Mouse (Mus musculus): ENCODE results near the gene Ripply1. TPM values are rescaled to one million over a fixed set of nuclear protein-coding genes. Genes with fewer than 3 reads are reported as not detected.
A peak's percentile ranks its signal among the peaks of the same experiment; 100 is the strongest.
"Not testable (repeated sequence)": the region's sequence is repeated elsewhere in the genome, so short reads cannot be mapped to it uniquely, and the experiment has no call there.

The Ripply1 gene
- polyA plus RNA-seq, 1 experiment from 2014 or later = 0.38 TPM

DNA sequence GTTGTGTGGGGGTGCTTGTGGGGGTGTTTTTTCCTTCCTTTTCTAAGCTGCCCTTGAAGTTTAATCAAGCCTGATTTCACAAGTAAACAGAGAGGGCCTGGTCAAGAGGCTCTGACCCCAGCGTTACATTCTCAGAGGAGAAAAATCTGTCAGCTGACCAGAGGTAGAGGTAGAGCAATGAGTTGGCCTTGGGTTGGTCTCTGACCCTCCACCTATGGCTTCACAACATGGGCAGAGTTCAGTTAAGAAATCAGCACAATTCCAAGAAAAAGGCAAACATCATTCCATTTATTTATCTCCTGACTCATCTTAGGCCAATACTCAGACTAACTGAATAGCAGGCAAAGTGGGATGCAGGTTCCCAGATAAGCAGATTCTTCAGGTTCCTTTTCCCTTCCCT lies 3.3 kb downstream of the Ripply1 start:
- H3K4me2 ChIP-seq (replicated peaks) = no peak overlapping the region
- H3K27ac ChIP-seq (replicated peaks) = no peak overlapping the region
- H3K9me3 ChIP-seq = no peaks in the 10 kb centered on the region
- no peaks in the 10 kb centered on the region for H3K36me3 ChIP-seq
- peaks cover 7% of the 10 kb centered on the region; the same call in 1 of the 2 replicates for H3K4me1 ChIP-seq
- peaks cover 55% of the 10 kb centered on the region for H3K27me3 ChIP-seq
- H3K4me3 ChIP-seq = no peak overlapping the region
- no peak overlapping the region for H3K9ac ChIP-seq (replicated peaks)
- ATAC-seq (ENCODE audit: low FRiP score, low read depth) = no peak
- 79% methylated on average over 1 of the region's 1 CpGs for WGBS

DNA sequence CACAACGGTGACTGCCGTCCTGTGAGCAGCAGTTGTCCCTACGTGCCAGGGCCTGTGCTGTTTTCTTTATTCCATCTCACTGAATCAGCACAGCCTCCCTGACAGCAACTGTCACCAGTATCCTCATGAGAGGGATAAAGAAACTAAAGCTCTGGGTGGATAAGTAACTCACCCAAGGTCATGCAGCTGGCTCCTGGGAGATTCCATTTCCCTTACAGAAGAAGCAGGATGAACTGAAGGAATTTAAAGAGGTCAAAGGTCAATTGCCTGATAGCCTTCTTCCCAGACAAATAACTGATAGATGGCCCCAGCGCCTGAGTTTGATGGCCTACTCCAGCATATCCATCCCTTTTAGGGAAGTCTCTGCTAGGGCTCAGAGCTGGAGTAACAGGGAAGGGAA lies 4.8 kb downstream of the Ripply1 start:
- Histone ChIP-seq H3K4me2 (replicated peaks) (no peak overlapping the region), H3K36me3 (no peaks in the 10 kb centered on the region), H3K9me3 (no peaks in the 10 kb centered on the region), H3K4me3 (no peak overlapping the region), H3K27me3 (peaks cover 46% of the 10 kb centered on the region), H3K27ac (replicated peaks) (no peak overlapping the region), H3K9ac (replicated peaks) (no peak overlapping the region), H3K4me1 (no peaks in the 10 kb centered on the region)
- 41% methylated on average over 4 of the region's 4 CpGs for WGBS
- ATAC-seq (ENCODE audit: low FRiP score, low read depth) = no peak

DNA sequence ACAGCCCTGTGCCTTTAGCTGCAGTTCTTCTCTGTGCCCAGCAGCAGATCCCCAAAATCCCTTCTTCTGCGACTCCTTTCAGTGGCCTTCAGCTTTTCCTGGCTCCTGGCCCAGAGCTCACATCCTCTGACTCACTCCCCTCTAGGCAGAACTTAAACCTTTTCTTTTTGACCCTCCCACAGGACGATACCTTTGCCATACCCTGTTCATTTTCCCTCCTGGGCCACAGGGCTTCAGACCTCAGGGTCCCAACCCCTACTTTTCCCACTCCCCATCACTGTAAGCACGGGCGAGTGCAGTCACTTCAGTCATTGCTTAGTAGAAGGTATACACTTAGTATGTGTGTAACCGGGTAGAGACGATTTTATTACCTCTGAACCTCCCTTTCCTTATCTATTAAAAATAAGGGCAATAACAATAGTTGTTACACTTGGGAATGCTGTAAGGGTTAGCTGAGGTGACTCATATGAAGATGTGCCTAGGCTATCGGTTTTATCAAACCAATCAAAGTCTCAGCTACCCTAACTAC lies 7.0 kb downstream of the Ripply1 start:
- H3K9me3 ChIP-seq = no peaks in the 10 kb centered on the region
- H3K9ac ChIP-seq (replicated peaks) = no peak overlapping the region
- no peaks in the 10 kb centered on the region for H3K36me3 ChIP-seq
- no peak for ATAC-seq (ENCODE audit: low FRiP score, low read depth)
- no peak overlapping the region for H3K27ac ChIP-seq (replicated peaks)
- no peak overlapping the region for H3K4me3 ChIP-seq
- H3K4me1 ChIP-seq = no peaks in the 10 kb centered on the region
- 77% methylated on average over 7 of the region's 7 CpGs for WGBS
- no peak overlapping the region for H3K4me2 ChIP-seq (replicated peaks)
- H3K27me3 ChIP-seq = peaks cover 32% of the 10 kb centered on the region

DNA sequence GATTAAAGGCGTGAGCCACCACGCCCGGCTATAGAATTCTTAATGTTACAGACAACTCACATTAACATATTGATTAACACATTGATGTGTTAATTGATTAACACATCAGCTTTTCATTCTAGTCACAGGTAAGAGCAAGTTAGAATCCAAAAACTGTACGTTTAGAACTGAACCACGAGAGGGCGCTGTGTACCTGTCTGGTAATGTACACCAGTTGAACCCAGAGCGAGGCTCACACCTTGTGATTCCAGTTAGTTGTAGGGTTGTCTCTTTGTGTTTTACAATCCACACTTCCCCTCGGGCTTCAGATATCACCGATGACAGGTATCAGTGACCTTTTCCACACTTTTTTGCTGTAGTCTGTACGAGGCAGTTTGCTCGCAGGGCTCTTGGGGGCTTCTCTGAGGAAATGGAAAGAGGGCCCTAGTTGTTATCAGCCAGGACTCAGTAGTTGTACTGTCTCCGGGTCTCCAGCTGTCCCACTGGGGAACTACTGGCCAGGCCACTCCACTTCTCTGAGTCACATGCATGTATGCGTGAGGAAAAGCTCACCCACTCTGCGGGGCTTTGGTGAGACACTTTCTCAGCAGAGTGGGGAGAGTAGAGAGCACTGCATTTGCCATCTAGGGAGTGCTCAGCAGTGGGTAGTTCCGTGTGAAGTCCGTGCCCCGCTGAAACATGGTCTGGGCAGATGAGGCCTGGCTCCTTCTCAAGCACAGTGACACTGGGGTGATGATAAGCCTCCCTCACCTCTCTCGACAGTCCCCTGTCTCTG lies 7.7 kb downstream of the Ripply1 start:
- WGBS = 34% methylated on average over 18 of the region's 18 CpGs
- Histone ChIP-seq H3K4me1 (no peaks in the 10 kb centered on the region), H3K4me3 (no peak overlapping the region), H3K27ac (replicated peaks) (no peak overlapping the region), H3K36me3 (no peaks in the 10 kb centered on the region), H3K27me3 (peaks cover 28% of the 10 kb centered on the region), H3K9me3 (no peaks in the 10 kb centered on the region), H3K9ac (replicated peaks) (no peak overlapping the region), H3K4me2 (replicated peaks) (no peak overlapping the region)
- ATAC-seq (ENCODE audit: low FRiP score, low read depth) = peak; percentile 47; the same call in 1 of the 2 replicates

DNA sequence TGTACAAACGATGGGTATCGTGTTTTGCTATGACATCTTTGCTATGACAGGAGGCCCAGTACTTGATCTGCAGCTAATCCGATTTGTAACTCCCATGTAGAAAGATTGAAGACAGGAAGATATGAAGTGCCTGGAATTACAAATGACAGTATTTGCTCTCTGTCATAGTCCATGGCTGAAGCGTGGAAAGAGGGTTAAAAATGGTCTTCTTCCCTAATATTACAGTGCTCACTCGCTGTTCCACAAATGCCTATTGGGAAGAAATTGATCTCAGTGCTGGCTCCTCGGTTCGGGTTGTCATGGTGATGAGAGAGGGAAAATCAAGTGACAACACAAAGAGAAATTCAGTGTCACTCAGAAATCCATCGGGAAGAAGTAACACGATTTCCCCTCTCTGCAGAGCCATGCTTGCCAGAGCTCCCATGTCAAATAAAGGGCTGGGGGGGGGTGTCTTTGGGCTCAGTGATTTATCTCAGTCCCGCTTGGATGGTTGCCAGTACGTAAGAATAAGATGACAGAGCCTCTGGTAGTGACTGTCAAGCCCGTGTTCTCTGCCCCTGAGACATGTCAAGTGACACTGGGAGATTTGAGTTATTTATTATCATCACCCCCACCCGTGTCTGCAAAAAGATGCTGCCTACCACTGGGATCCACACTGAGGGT lies 12.0 kb downstream of the Ripply1 start:
- Histone ChIP-seq H3K9ac (replicated peaks) (no peak overlapping the region), H3K9me3 (no peaks in the 10 kb centered on the region), H3K36me3 (no peaks in the 10 kb centered on the region), H3K27me3 (peaks cover 20% of the 10 kb centered on the region), H3K27ac (replicated peaks) (no peak overlapping the region), H3K4me1 (no peaks in the 10 kb centered on the region), H3K4me3 (no peak overlapping the region), H3K4me2 (replicated peaks) (no peak overlapping the region)
- 73% methylated on average over 13 of the region's 13 CpGs for WGBS
- no peak for ATAC-seq (ENCODE audit: low FRiP score, low read depth)

DNA sequence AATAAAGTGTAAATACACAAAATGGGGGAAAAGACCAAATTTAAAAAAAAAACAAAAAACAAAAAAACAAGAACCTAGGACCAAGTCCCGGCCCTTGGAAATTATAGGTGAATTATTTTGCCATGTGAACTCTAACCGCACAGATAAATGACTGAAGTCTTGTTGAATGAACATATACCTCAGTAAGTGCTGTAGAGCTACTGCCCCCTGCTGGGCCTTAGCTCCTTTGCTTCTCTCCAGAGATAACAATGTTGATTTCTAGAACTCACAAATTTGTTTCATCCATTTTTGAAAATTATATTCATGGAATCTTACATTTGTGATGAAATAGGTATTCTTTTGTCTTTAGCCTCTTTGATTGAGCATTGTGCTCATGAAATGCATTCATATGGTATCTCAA lies 19.6 kb downstream of the Ripply1 start:
- H3K4me1 ChIP-seq = no peaks in the 10 kb centered on the region
- no peak overlapping the region for H3K9ac ChIP-seq (replicated peaks)
- no peaks in the 10 kb centered on the region for H3K9me3 ChIP-seq
- H3K27me3 ChIP-seq = no peaks in the 10 kb centered on the region
- H3K36me3 ChIP-seq = no peaks in the 10 kb centered on the region
- no peak overlapping the region for H3K27ac ChIP-seq (replicated peaks)
- no peak for ATAC-seq (ENCODE audit: low FRiP score, low read depth)
- WGBS = 78% methylated on average over 2 of the region's 2 CpGs
- no peak overlapping the region for H3K4me3 ChIP-seq
- no peak overlapping the region for H3K4me2 ChIP-seq (replicated peaks)

DNA sequence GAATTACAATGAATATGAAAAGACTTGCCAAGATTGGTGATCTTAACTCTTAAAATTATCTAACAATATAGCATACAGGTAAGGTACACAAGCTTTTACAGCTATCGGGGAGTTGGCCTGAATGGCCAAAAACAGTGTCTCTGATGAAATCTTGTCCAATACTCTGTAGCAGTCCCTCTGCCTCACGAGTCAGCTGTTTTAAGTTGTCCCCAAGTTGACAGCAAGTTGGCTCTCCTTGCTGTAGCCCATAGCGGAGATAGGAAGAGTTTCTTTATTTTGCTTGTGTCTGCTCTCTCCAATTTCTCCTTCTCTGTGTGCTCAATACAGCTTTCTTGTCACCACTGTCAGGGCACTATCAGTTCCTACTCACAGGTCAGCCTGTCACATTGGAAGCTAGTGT lies 23.5 kb downstream of the Ripply1 start:
- not testable (repeated sequence) for H3K36me3 ChIP-seq; H3K4me1 ChIP-seq; H3K27ac ChIP-seq (replicated peaks); H3K4me2 ChIP-seq (replicated peaks); H3K9me3 ChIP-seq; H3K9ac ChIP-seq (replicated peaks); H3K4me3 ChIP-seq; H3K27me3 ChIP-seq; ATAC-seq (ENCODE audit: low FRiP score, low read depth)
- 77% methylated on average over 3 of the region's 3 CpGs for WGBS

DNA sequence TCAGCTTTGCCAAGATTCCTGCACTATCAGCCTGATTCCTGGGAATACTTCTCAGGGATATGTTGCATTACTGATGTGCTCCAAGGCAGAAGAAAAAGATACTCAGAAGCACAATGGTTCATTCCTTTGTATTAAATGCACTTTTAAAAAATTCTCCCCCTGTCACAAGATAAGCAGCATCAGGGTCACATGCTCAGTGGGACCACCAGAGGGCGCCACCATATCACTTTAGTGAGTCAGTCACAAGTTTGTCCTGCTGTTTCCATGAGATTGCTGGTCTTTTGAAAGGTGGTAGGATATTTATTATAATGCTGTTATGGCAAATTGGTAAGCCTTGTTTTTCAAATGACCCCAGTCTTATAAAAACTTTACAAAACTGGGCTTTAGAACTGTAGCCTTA lies 30.3 kb downstream of the Ripply1 start:
- Histone ChIP-seq H3K9me3 (peaks cover 5% of the 10 kb centered on the region; the same call in 1 of the 2 replicates), H3K9ac (replicated peaks) (no peak overlapping the region), H3K27ac (replicated peaks) (no peak overlapping the region), H3K4me3 (no peak overlapping the region), H3K36me3 (no peaks in the 10 kb centered on the region), H3K27me3 (no peaks in the 10 kb centered on the region), H3K4me1 (no peaks in the 10 kb centered on the region), H3K4me2 (replicated peaks) (no peak overlapping the region)
- ATAC-seq (ENCODE audit: low FRiP score, low read depth) = no peak
- 0% methylated on average over 1 of the region's 1 CpGs for WGBS

DNA sequence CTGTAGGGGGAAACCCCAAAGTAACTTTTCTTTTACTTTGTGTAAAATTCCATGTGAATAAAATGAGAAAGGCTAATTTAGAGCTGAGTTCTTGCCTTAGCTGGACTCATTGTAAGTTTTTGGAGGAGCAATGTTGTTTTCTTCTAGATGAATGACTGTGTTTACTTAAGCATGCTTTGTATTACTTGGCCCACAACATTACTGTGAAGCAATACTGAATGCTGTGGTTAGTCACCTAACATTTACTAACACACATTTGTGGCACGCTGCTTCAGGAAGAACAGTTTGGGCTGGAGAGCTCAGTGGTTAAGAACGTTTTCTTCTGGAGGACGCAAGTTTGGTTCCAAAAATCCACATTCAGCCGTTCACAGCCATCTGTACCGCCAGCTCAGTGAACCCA lies 45.1 kb downstream of the Ripply1 start:
- no peak overlapping the region for H3K4me2 ChIP-seq (replicated peaks)
- H3K36me3 ChIP-seq = no peaks in the 10 kb centered on the region
- H3K4me1 ChIP-seq = no peaks in the 10 kb centered on the region
- no peak overlapping the region for H3K27ac ChIP-seq (replicated peaks)
- H3K9ac ChIP-seq (replicated peaks) = no peak overlapping the region
- H3K27me3 ChIP-seq = no peaks in the 10 kb centered on the region
- no peak for ATAC-seq (ENCODE audit: low FRiP score, low read depth)
- no peaks in the 10 kb centered on the region for H3K9me3 ChIP-seq
- no peak overlapping the region for H3K4me3 ChIP-seq
- 86% methylated on average over 5 of the region's 5 CpGs for WGBS

DNA sequence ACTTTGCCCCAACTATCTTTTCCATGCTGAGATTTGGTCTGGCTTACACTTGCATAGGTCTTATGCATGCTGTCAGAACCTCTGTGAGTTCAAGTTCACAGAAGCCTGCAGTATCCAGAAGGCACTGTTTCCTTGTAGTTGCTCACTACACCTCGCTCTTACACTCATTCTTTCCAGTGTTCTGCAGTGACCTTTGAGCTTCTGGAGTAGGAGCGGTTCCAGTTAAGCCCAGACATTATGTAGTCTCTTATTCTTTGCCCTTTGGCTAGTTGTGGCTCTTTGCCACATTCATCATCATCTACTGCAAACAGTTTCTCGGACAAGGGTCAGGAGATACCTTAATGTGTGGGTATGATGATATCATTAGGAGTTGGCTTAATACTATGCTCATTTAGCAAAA lies 51.6 kb downstream of the Ripply1 start:
- WGBS = 77% methylated on average over 3 of the region's 3 CpGs

More for the DNA sequence above, 51.6 kb downstream of the Ripply1 start:
- H3K4me3 ChIP-seq = no peak overlapping the region
- no peaks in the 10 kb centered on the region for H3K9me3 ChIP-seq
- H3K4me1 ChIP-seq = no peaks in the 10 kb centered on the region
- no peak for ATAC-seq (ENCODE audit: low FRiP score, low read depth)
- no peaks in the 10 kb centered on the region for H3K36me3 ChIP-seq
- H3K9ac ChIP-seq (replicated peaks) = no peak overlapping the region
- peaks cover 5% of the 10 kb centered on the region; the same call in 1 of the 2 replicates for H3K27me3 ChIP-seq
- no peak overlapping the region for H3K27ac ChIP-seq (replicated peaks)
- no peak overlapping the region for H3K4me2 ChIP-seq (replicated peaks)

All from midbrain, embryonic 12.5 days (tissue).